Mouse (Mus musculus) frontal cortex, adult (tissue): Measurements from ENCODE around the gene Gm11032.
"Not testable (repeated sequence)": the region's sequence is repeated elsewhere in the genome, so short reads cannot be mapped to it uniquely, and the experiment has no call there.

Source experiments
- ATAC-seq: cut with Nextera tagmentation; 2 replicates; pipeline ENCODE4 v1.9.2; 2017; ENCODE audit warnings: mild to moderate bottlenecking, moderate library complexity, mixed read lengths; ENCODE audit not compliant: low TSS enrichment

The Gm11032 gene

DNA sequence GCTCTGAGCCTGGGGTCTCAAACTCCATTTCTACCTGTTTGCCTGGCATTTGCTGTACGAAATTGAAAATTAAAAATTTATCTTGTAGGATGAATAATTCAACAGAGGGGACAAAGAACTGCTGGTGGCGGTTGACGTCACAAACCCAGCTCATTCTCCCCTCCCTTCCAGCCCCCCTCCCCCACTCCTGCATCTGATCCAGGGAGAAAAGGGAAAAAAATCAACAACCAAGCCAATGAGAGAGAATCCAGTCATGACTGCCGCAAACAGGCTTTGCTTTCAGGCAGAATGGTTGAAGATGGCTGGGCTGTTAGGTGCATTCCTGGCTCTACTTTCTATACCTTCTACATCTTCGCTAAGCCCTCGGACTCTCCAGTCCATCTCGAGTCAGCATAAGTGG lies 6.1 kb downstream of the Gm11032 start:
- ATAC-seq, result no peak

GRCm38 (mm10) chr11:4627636-4628035 lies 7.8 kb downstream of the Gm11032 start:
- ATAC-seq, result no peak

DNA sequence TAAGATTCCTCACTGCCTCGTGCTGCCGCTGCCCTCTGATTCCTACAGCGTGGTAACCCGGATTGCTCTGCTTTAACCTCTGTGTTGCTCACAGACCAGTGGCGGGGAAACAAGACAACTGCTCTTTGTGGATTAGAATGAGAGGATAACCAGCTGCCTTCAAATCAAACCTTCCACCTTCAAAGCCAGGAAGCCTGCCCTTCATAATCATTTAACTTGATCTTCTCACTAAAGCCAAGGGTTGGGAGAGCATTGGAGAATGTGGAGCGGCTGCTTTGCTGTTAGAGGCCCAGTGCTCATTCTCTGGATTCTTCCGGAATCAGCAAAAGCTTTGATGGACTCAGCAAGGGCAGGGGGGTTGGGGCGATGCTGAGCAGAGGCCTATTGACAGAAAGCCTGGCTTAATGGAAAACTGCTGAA lies 10.0 kb downstream of the Gm11032 start:
- no peak for ATAC-seq

- ATAC-seq, result no peak
These were observed 13.6 kb downstream of the Gm11032 start for GRCm38 (mm10) chr11:4633420-4633819.

GRCm38 (mm10) chr11:4634395-4634794 lies 14.5 kb downstream of the Gm11032 start:
- no peak for ATAC-seq

DNA sequence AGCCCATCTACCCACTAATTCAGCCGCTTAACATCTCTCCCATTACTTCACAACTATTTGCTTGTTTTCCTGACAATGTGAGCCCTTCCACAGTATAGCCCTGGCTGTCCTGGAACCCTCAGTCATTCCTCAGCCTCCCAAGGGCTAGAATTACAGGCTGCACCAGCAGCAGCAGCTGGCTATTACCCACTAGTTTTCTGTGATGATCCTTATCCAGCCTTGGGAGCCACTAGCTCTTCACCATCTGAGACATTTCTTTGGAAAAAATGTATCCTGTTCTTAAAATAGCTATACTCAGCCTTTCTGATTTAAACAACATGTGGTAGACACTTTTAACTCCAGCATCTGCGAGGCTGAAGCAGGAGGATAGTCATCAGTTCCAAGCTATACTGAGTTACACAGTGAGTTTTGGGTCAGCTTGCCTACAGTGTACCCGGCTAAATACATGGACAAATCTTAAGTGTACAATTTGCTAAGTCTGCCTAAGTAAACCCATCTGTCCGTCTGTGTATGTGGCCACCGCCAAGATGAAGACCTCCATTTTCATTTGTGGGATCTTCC lies 17.0 kb downstream of the Gm11032 start:
- ATAC-seq, result peak; percentile 62

DNA sequence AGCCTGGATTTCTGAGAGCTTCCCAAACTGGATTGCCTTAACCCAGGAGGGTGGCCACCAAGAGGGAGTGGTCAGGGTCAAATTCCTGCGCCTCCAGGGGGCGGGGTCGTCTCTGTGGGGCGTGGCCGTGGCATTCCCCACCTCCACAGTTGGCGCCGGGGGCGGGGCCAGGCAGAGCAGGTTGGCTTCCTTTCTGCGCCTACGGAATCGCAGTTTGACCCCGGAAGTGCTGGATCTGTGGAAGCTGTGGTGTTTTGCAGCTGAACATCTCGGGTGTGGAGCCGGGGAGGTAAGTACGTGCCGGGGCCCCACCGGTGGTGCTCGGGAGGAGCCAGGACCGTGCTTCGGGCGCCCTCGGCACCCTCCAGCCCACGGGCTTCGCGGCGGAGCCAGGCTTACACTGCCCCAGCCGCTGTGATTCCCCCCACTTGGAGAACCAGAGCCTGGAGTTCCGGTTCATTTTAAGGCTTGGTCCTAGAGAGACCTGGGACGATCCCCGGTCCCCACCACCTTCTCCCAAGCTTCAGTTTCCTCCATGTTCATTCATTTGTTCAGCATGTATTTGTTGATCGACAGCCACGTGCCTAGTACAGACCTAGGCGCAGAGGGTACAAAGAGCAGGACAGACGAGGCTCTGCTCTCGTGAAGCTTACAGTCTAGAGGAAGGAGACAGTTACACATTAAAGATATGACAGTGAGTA lies 17.8 kb downstream of the Gm11032 start, which contains the start of gene Ascc2:
TSS of gene Ascc2 (plus strand) at position 214 of the 701 bp plus-strand sequence.
- peak; percentile 90 for ATAC-seq

DNA sequence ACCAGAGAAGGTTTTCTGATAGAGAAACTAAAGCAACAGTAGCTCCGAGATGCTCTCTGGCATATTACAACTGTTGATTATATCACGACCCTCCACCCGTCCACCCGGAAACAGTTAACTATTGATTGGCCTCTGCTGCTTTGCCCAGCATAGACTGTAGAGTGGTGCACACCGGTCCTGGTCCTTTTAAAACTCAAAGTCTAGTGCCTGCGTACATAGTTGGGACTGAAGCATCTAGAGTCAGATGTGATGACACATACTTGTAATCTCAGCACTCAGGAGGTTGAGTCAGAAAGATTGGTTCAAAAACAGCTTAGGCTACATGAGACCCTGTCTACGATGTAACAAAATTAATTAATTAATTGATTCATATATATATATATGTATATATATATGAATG lies 18.4 kb downstream of the Gm11032 start:
- no peak for ATAC-seq

GRCm38 (mm10) chr11:4641185-4641584 lies 21.3 kb downstream of the Gm11032 start:
- ATAC-seq, result no peak

GRCm38 (mm10) chr11:4643722-4644121 lies 23.9 kb downstream of the Gm11032 start:
- no peak for ATAC-seq

GRCm38 (mm10) chr11:4645180-4645579 lies 25.3 kb downstream of the Gm11032 start:
- not testable (repeated sequence) for ATAC-seq

DNA sequence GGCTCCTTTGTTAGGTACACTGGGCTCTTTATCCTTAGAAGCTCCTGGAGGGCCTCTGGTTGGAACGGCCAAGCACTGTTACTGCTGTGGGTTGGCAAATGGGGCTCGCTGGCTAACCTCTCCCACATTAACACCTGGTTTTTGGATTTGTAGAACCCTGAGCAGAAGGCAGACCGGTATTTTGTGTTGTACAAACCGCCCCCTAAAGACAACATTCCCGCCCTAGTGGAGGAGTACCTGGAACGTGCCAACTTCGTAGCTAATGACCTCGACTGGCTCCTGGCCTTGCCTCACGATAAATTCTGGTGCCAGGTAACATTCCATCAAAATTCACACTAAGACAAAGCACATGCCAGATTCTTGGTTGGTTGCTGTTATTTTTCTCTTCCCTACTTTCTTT lies 26.5 kb downstream of the Gm11032 start:
- ATAC-seq, result no peak

- ATAC-seq, result no peak
These were observed 40.0 kb downstream of the Gm11032 start for GRCm38 (mm10) chr11:4659818-4660217.

- ATAC-seq, result no peak
These were observed 40.6 kb downstream of the Gm11032 start for GRCm38 (mm10) chr11:4660309-4661025.

GRCm38 (mm10) chr11:4661324-4661723 lies 41.5 kb downstream of the Gm11032 start:
- ATAC-seq, result peak; percentile 80

DNA sequence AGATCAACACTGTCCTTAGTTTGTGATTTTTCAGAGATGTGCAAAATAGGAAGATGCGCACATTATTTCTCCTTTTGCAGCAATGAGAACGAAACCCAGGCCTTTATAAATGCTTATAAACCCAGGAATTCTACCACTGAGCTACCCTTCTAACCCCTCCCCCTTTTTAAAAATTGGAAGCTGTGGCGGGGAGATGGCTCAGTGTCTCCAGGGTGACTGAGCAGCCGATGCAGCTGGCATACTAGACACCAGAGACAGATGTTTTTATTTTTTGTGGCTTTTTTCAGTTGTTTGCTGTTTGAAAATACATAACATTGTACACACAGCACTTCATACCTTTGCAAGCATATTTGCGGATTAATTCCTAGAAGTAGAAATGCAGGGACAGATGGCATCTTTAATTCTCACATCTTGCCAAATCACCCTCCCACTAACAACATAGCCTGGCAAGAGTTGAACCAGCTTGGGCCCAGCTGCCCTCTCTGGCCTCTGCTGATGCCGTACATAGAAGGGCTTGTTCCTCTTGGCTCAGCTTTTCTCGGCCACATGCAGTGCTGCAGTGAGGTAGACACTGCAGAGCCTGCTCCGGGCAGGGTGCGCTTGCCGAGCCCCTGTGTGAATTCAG lies 42.1 kb downstream of the Gm11032 start:
- peak; percentile 41; the same call in 1 of the 2 replicates for ATAC-seq

GRCm38 (mm10) chr11:4662496-4662878 lies 42.6 kb downstream of the Gm11032 start:
- ATAC-seq, result 0 out of 2 replicates have a peak, but pooled peaks have one; percentile 17
